Mouse (Mus musculus) adrenal gland, postnatal 25 days (tissue): Measurements from ENCODE around the gene Xrra1. TPM values are rescaled to one million over a fixed set of nuclear protein-coding genes. Genes with fewer than 3 reads are reported as not detected.
A peak's percentile ranks its signal among the peaks of the same experiment; 100 is the strongest.

Experiments
- DNase-seq: peaks from one replicate; pipeline ENCODE4 v3.0.0; 2021; ENCODE audit warnings: mixed read lengths
- total RNA-seq: library from RNA; stranded (reverse); gene quantifications from 2 replicates; pipeline ENCODE4 v1.2.3, GENCODE M21; 2021

The Xrra1 gene
- total RNA-seq, 1 experiment from 2014 or later: 6.4 TPM

DNA sequence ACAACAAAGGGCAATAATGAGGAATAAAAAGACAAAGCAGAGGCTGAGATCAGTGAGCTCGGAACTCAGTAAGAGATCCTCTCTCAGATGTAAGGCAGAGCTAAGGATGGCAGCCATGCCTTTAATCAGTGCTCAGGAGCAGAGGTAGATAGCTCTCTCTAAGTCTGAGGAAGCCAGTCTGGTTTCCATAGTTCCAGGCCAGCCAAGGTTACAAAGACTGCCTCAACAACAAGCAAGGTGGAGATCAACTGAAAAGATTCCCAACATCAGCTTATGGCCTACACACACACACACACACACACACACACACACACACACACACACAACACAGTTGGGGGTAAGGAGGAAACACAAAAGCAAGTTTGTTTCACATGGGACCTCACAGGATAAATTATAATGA lies 7.8 kb upstream of the Xrra1 start:
- DNase-seq: no peak

GRCm38 (mm10) chr7:99851618-99852017 lies 7.3 kb upstream of the Xrra1 start:
- no peak for DNase-seq

GRCm38 (mm10) chr7:99853350-99853749 lies 5.6 kb upstream of the Xrra1 start:
- DNase-seq: no peak

DNA sequence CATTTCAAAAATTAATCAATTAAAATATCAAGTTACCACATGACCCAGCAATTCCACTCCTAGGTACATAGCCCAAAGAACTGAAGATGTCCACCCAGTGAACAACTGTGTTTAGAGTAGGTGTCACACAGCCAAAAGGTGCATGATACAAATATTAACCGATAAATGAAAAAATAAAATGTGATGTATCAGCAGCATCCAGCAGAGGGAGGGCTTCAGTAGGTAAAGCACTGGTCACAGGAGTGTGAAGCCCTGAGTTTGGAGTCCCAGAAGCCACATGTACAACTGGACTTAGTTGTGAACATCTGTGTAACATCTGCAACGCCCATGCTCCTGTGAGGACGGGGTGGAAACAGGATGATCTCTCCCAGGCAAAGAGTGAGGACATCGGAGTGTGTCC lies 4.6 kb upstream of the Xrra1 start:
- DNase-seq: no peak

- DNase-seq: no peak
Measured at GRCm38 (mm10) chr7:99856266-99856861, 2.6 kb upstream of the Xrra1 start.

- no peak for DNase-seq
Measured at GRCm38 (mm10) chr7:99858175-99858812, 622 bp upstream of the Xrra1 start.

DNA sequence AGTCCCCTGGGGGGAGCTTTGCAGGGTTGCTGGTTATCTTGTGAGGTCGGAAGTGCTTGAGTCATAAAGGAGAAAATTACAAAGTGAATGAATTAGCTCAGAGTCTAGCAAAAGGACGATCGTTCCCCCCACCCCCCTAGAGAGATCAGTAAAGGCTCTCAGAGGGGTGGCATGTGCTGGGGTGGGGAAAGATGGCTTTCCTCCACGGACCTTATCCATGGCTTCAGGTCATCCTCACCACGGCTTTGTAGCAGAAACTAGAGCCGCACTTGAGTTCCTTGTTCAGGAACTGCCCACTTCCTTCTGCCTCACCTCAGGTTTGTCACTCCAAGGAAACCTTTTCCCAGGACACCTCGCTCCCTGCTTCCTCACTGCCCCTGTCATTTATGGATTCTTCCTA lies 4.4 kb downstream of the Xrra1 start, which contains the start of gene Spcs2:
Gene Spcs2, minus strand, starts transcription at position 101 of the 400 bp plus-strand sequence.
- no peak for DNase-seq

DNA sequence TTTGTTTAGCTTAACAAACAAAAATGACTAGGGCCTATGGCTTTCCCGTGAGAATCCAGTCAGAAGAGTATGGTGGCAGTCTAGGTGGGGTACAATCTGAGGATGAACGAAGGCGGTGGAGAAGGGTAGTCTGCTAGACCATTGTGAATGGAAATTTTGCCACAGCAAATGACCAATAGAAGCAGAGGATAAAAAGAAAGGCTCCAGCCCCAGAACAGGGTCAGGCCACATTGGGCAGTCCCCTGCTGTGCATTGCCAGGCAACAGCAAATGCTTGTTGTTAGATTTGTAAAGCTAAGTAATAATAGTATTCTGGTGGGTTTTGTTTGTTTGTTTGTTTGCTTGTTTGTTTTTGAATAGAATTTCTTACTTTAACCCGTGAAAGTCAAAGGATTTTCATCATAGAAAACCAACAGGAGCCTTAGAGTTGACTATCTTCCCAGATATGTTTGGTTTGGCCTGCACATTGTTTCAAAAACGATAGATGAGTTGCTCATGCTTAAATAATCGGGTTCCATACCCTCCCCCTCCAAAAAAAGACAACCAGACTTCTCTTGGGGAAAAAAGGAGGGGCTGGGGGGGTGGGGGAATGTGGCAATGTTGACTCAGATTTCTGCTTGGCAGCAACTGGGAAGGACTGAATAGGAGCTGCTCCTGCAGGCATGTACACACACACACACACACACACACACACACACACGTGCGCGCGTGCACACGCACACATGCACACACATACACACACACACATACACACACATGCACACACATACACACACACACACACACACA lies 5.5 kb downstream of the Xrra1 start:
- no peak for DNase-seq

- no peak for DNase-seq
Measured at GRCm38 (mm10) chr7:99865219-99865618, 6.3 kb downstream of the Xrra1 start.

GRCm38 (mm10) chr7:99869296-99869695 lies 10.4 kb downstream of the Xrra1 start:
- DNase-seq: no peak

DNA sequence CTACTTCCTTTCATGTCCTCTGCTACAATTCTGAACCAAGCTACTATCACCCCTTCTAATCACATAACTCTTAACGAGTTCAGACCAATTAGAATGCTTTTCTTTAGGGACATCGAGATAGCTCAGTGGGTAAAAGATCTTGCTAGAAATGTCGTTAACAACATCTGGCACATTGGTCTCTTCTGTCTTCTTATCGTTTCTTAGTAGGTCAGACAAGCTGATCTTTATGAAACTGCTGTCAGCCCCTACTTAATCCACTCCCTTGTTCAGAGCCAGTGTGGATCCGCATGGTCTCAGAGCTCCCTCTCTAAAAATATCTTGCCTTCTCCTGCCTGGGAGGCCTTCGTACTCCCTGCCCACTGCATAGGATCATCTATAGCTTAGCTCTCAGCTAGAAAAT lies 15.0 kb downstream of the Xrra1 start:
- no peak for DNase-seq

DNA sequence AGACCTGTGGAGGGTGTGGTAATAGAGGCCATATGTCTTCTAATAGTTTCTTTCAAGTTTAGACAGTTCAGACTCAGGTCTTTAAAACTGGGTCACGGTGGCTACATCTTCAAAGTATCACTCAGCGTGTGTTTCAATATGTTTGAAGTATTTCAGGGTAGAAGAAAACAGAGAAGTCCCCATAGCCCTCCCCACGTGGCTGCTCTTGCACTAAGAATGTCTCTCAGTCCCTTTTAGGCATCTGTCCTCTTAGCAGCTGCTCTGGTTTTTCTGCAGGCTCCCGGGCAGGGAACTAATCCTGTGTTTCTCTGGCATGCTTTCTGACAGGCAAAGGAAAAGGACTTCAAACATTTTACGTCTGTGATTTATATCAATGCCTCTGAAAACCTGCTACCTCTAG lies 17.0 kb downstream of the Xrra1 start:
- no peak for DNase-seq

GRCm38 (mm10) chr7:99876345-99876744 lies 17.4 kb downstream of the Xrra1 start:
- DNase-seq: peak; percentile 84

GRCm38 (mm10) chr7:99878254-99878653 lies 19.3 kb downstream of the Xrra1 start:
- DNase-seq: no peak

- no peak for DNase-seq
Measured at GRCm38 (mm10) chr7:99887230-99887735, 28.4 kb downstream of the Xrra1 start.

DNA sequence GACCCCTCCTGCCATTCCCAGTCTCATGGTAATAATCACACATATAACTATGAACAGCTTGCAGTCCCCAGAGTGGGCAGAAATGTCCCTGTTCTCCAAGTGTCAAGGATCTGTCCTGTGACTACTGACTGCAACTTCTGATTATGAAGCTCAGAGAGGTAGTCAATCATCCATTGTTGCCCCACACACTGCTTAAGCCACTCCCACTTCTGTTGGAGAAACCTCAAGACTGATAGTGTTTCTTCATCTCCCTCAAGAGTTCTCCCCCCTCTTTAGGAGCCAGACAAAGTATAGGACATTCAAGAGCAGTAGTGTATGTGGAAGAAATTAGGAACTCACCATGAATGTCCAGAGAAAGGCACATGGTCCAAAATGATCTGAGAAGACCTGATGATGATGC lies 28.8 kb downstream of the Xrra1 start:
- DNase-seq: no peak

GRCm38 (mm10) chr7:99889175-99889880 lies 30.4 kb downstream of the Xrra1 start:
- DNase-seq: no peak

DNA sequence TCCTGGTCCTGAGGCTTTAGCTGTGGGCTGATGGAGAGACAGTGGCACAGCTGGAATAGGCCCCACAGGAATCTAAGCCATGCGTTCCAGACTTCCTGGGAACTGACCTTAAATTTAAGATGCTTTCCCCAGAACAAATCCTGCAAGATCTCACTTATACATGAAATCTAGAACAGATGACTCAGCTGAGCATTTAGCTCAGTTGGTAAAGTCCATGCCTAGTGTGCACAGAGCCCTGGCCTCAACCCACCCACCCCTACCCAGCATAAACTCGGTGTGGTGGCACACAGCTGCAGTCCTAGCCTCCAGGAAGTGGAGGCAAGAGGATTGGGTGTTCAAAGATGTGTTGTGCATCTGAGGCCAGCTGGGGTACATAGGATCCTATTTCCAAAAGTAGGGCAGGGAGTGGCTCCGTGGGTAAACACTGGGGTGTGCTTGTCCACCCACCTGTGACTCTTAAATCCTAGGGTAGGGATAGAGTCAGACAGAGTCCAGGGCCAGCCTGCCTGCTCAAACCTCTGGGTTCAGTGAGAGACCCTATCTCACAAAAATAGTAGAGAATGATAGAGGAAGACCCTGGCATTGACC lies 31.3 kb downstream of the Xrra1 start:
- no peak for DNase-seq

GRCm38 (mm10) chr7:99891471-99891870 lies 32.6 kb downstream of the Xrra1 start:
- no peak for DNase-seq

DNA sequence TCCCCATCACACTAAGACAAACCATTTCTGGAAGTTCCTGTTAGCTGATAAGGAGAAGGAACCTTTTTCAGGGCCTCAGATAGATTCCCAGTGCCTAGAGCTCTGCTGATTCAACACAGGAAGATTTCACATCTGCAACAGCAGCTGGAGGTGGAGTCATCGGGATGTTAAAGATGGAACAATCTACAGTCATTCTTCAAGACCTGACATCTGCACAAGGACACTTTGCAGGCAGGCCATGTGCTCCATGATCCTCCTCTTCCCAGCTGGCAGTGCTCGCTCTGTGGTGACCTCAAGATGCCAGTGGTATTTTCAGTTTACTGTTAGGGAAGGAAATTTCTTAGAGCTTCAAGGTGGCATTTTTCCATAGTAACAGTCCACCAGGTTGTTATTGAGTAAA lies 33.4 kb downstream of the Xrra1 start:
- no peak for DNase-seq

GRCm38 (mm10) chr7:99893967-99894366 lies 35.1 kb downstream of the Xrra1 start:
- DNase-seq: no peak

DNA sequence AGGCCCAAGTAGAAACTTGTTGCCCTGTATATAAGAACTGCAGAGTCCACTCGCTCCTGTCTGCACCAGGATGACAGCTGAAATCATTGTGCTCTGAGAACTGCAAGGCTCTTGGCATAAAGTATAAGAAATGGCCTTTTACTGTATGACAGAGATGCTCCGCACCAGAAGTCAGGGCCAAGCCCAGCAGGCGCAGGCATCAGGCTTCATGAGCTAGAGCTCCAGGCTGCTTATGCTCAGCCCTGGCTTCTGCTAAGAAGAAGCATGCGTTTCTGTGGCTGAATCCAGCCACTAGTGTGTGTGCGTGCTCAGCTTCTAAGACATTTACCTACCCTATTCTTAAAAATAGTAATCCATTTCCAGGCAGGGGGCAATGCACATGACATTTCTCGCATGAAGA lies 35.6 kb downstream of the Xrra1 start:
- DNase-seq: peak; percentile 44
